Mouse (Mus musculus) CH12.LX (cell line): ENCODE results near the gene Pskh1. TPM values are rescaled to one million over a fixed set of nuclear protein-coding genes. Genes with fewer than 3 reads are reported as not detected.

Source experiments
- DNase-seq: peaks from one replicate; pipeline ENCODE4 v3.0.0-alpha.2; 2013; ENCODE audit errors: extremely low read depth
- H3K27ac ChIP-seq: 2 replicates; pipeline ENCODE4 v1.5.1; 2012; ENCODE audit warnings: low read depth, mild to moderate bottlenecking, control low read depth, moderate library complexity; ENCODE audit not compliant: insufficient read depth
- H3K27me3 ChIP-seq: replicated peaks from 2 replicates; pipeline ENCODE3; 2012; ENCODE audit warnings: inconsistent platforms
- H3K36me3 ChIP-seq, 2 experiments: replicated peaks in 1 of 2; 2 replicates each; pipeline versions ENCODE3 to v1.6.1; 2012; ENCODE audit warnings: inconsistent platforms in 1 of 2, low read length in 1 of 2, mild to moderate bottlenecking in 1 of 2, mixed read lengths in 1 of 2, moderate library complexity in 1 of 2; ENCODE audit not compliant: control insufficient read depth in 1 of 2, insufficient read depth in 1 of 2
- H3K4me1 ChIP-seq, 2 experiments: 2 replicates each; pipeline ENCODE4 v1.6.1; 2012; ENCODE audit warnings: inconsistent platforms in 1 of 2, moderate library complexity in 1 of 2; ENCODE audit not compliant: insufficient read depth in 2 of 2, control insufficient read depth in 1 of 2
- H3K4me2 ChIP-seq: 2 replicates; pipeline ENCODE4 v1.6.1; 2012; ENCODE audit warnings: low read depth, mild to moderate bottlenecking, control low read depth; ENCODE audit not compliant: poor library complexity, insufficient read depth, severe bottlenecking
- H3K4me3 ChIP-seq, 3 experiments: fragments of 150-350 bp in 1 of 3; sonication (generic) in 1 of 3; replicated peaks in 1 of 3; 2 replicates each; pipeline versions ENCODE3 to v1.5.1; 2011 to 2012; ENCODE audit warnings: low read depth in 2 of 3, low read length in 2 of 3, mild to moderate bottlenecking in 2 of 3, moderate library complexity in 2 of 3, control low read depth in 1 of 3, improper control_type of control experiment in 1 of 3, inconsistent platforms in 1 of 3, mixed read lengths in 1 of 3; ENCODE audit not compliant: poor library complexity in 1 of 3
- H3K79me2 ChIP-seq: replicated peaks from 2 replicates; pipeline ENCODE4 v1.6.1; 2012; ENCODE audit warnings: mild to moderate bottlenecking, moderate library complexity; ENCODE audit not compliant: control insufficient read depth, poor library complexity, insufficient read depth, severe bottlenecking; ENCODE audit errors: extremely low read depth
- H3K9ac ChIP-seq: 2 replicates; pipeline ENCODE4 v1.6.1; 2012; ENCODE audit warnings: low read depth, mild to moderate bottlenecking, control low read depth, moderate library complexity; ENCODE audit not compliant: insufficient read depth
- H3K9me3 ChIP-seq: replicated peaks from 2 replicates; pipeline ENCODE3; 2012; ENCODE audit warnings: low read length, inconsistent platforms, mixed read lengths
- BHLHE40 ChIP-seq: IDR thresholded peaks from 2 replicates; pipeline ENCODE4 v1.6.1; 2011; ENCODE audit warnings: mild to moderate bottlenecking, low read depth, low read length, improper control_type of control experiment
- CTCF ChIP-seq, 2 experiments: IDR thresholded peaks in 1 of 2; conservative IDR thresholded peaks in 1 of 2; 2 replicates each; pipeline ENCODE4 v1.5.1; 2011 to 2012; ENCODE audit warnings: low read depth in 2 of 2, low read length in 2 of 2, improper control_type of control experiment in 1 of 2, inconsistent platforms in 1 of 2, mild to moderate bottlenecking in 1 of 2, moderate library complexity in 1 of 2
- E2F4 ChIP-seq: IDR thresholded peaks from 2 replicates; pipeline ENCODE4 v1.6.1; 2011; ENCODE audit warnings: low read depth, low read length, improper control_type of control experiment; ENCODE audit not compliant: insufficient replicate concordance
- ELF1 ChIP-seq: IDR thresholded peaks from 2 replicates; pipeline ENCODE4 v1.6.1; 2014; ENCODE audit warnings: low read depth, mild to moderate bottlenecking, inconsistent platforms, low read length, improper control_type of control experiment
- JUN ChIP-seq: IDR thresholded peaks from 2 replicates; pipeline ENCODE4 v1.6.1; 2011; ENCODE audit warnings: low read depth, mild to moderate bottlenecking, low read length, improper control_type of control experiment, moderate library complexity; ENCODE audit not compliant: insufficient read depth
- JUND ChIP-seq: conservative IDR thresholded peaks from 2 replicates; pipeline ENCODE4 v1.6.1; 2011; ENCODE audit warnings: low read depth, low read length, improper control_type of control experiment
- KAT2A ChIP-seq: IDR thresholded peaks from 2 replicates; pipeline ENCODE4 v1.6.1; 2012; ENCODE audit warnings: low read length, improper control_type of control experiment, inconsistent platforms; ENCODE audit not compliant: insufficient replicate concordance
- MAX ChIP-seq: IDR thresholded peaks from 2 replicates; pipeline ENCODE4 v1.6.1; 2011; ENCODE audit warnings: low read length, improper control_type of control experiment
- MAZ ChIP-seq: IDR thresholded peaks from 2 replicates; pipeline ENCODE4 v1.6.1; 2012; ENCODE audit warnings: low read depth, mild to moderate bottlenecking, inconsistent platforms, low read length, improper control_type of control experiment, moderate library complexity
- MXI1 ChIP-seq: IDR thresholded peaks from 2 replicates; pipeline ENCODE4 v1.6.1; 2011; ENCODE audit warnings: mild to moderate bottlenecking, low read depth, low read length, improper control_type of control experiment
- MYC ChIP-seq: IDR thresholded peaks from 2 replicates; pipeline ENCODE4 v1.6.1; 2011; ENCODE audit warnings: low read depth, mild to moderate bottlenecking, improper control_type of control experiment, low read length
- RAD21 ChIP-seq: IDR thresholded peaks from 2 replicates; pipeline ENCODE4 v1.6.1; 2011; ENCODE audit warnings: low read depth, mild to moderate bottlenecking, low read length, improper control_type of control experiment, moderate library complexity
- RCOR1 ChIP-seq: conservative IDR thresholded peaks from 2 replicates; pipeline ENCODE4 v1.6.1; 2012; ENCODE audit warnings: low read depth, mild to moderate bottlenecking, inconsistent platforms, low read length, improper control_type of control experiment
- SIN3A ChIP-seq: IDR thresholded peaks from 2 replicates; pipeline ENCODE4 v1.6.1; 2012; ENCODE audit warnings: low read length, improper control_type of control experiment, inconsistent platforms
- SMC3 ChIP-seq: IDR thresholded peaks from 2 replicates; pipeline ENCODE4 v1.6.1; 2011; ENCODE audit warnings: low read depth, low read length, improper control_type of control experiment
- TCF12 ChIP-seq: IDR thresholded peaks from 2 replicates; pipeline ENCODE4 v1.6.1; 2014; ENCODE audit warnings: low read depth, mild to moderate bottlenecking, inconsistent platforms, low read length, improper control_type of control experiment
- UBTF ChIP-seq: IDR thresholded peaks from 2 replicates; pipeline ENCODE4 v1.6.1; 2012; ENCODE audit warnings: low read depth, mild to moderate bottlenecking, inconsistent platforms, low read length, improper control_type of control experiment, moderate library complexity
- USF1 ChIP-seq: IDR thresholded peaks from 2 replicates; pipeline ENCODE4 v1.6.1; 2014; ENCODE audit warnings: low read depth, mild to moderate bottlenecking, inconsistent platforms, low read length, improper control_type of control experiment
- USF2 ChIP-seq: conservative IDR thresholded peaks from 2 replicates; pipeline ENCODE4 v1.6.1; 2011; ENCODE audit warnings: low read depth, low read length, improper control_type of control experiment
- ZKSCAN1 ChIP-seq: IDR thresholded peaks from 2 replicates; pipeline ENCODE4 v1.6.1; 2012; ENCODE audit warnings: low read depth, inconsistent platforms, low read length, improper control_type of control experiment, borderline replicate concordance
- ZMIZ1 ChIP-seq: IDR thresholded peaks from 2 replicates; pipeline ENCODE4 v1.6.1; 2012; ENCODE audit warnings: low read depth, mild to moderate bottlenecking, inconsistent platforms, low read length, improper control_type of control experiment
- dilution Hi-C: fragments of 300-500 bp; cut with MboI; formaldehyde crosslinking; loops from 2 replicates; pipeline ENCODE4 v1.14.3; 2020; ENCODE audit warnings: low sequenced_read_pairs; ENCODE audit not compliant: extremely low pct_unique_long_range_greater_than_20kb, extremely low pct_ligation_motif_present
- in situ Hi-C: fragments of 300-500 bp; cut with MboI; formaldehyde crosslinking; loops from 3 replicates; pipeline ENCODE4 v1.14.3; 2019; ENCODE audit warnings: low sequenced_read_pairs, low pct_ligation_motif_present, low pct_unique_long_range_greater_than_20kb, mixed read lengths
- polyA plus RNA-seq: library from polyadenylated mRNA; unstranded; fragments of >175 nt; gene quantifications from 2 replicates; pipeline ENCODE4 v1.2.1, GENCODE M21; 2012; ENCODE audit warnings: low read depth; ENCODE audit not compliant: insufficient read length
- total RNA-seq, 2 experiments: library from RNA; depleted of rRNA; stranded (reverse); fragments of 300-350 nt in 1 of 2; fragments of >200 nt in 1 of 2; gene quantifications; 2 replicates each; pipeline ENCODE4 v1.2.3; 2012 to 2014

Pskh1 gene
- total and polyA plus RNA-seq, 3 experiments, result 11.0 to 12.9 (median 12.3) TPM

- no peak for TF ChIP-seq ZKSCAN1
Measured at GRCm38 (mm10) chr8:105937496-105938305, 37.5 kb downstream of the Pskh1 start (continued).

DNA sequence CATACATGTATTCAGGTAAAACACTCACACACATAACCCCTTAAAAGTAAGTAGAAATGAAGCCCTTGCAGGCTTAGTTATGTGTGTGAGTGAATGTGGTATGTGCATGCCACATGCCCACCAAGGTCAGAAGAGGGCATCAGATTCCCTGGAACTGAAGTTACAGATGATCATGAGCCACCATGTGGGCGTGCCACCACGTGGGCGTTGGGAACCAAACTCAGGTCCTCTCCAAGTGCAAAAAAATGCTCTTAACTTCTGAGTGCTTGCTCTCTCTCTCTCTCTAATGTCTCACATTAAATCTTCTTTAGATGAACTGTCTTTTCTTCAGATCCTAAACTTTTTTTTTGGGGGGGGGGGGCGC lies 38.0 kb downstream of the Pskh1 start, which contains the start of gene Psmb10:
Gene Psmb10 (minus strand): TSS at position 139 of the 364 bp plus-strand sequence.
- Histone ChIP-seq H3K36me3 (peaks cover 9 to 51% of the 10 kb centered on the region in 2 experiments), H3K27ac (peak within 1 kb of the TSS; percentile 67), H3K4me1 (peaks cover 3 to 29% of the 10 kb centered on the region in 2 experiments; a peak in 3 of 4 replicates), H3K79me2 (no peaks in the 10 kb centered on the region), H3K9me3 (no peaks in the 10 kb centered on the region), H3K27me3 (no peaks in the 10 kb centered on the region), H3K4me3 (peak within 1 kb of the TSS; percentile 85 to 96 (median 92)), H3K9ac (peak within 1 kb of the TSS; percentile 64), H3K4me2 (peak within 1 kb of the TSS; percentile 70)
- peak; percentile 57 for DNase-seq
- dilution Hi-C loops, result no loop called here
- TF ChIP-seq USF1 (peak; percentile 30), SIN3A (0 out of 2 replicates have a peak, but pooled peaks have one; percentile 7), JUN (no peak), ELF1 (no peak), JUND (no peak), KAT2A (no peak), ZMIZ1 (no peak), E2F4 (no peak), BHLHE40 (no peak), RAD21 (peak; percentile 24), MAZ (no peak), UBTF (0 out of 2 replicates have a peak, but pooled peaks have one; percentile 3), USF2 (peak; percentile 17; the same call in 1 of the 2 replicates), CTCF (conservative IDR thresholded peaks at IDR 0.05 in 1 of 2, IDR thresholded peaks at IDR 0.05 in 1 of 2; ENCODE audit: low read depth in 2 of 2, low read length in 2 of 2) (peak in 1 of 2 experiments; percentile 41; a peak in 2 of 4 replicates), RCOR1 (no peak), TCF12 (no peak), SMC3 (peak; percentile 12; the same call in 1 of the 2 replicates), MYC (peak; percentile 96), MAX (peak; percentile 85), MXI1 (peak; percentile 99)
- in situ Hi-C loops, result loop anchor here (5.0 kb wide), 1 partner anchor 46 kb away; the partner anchor contains the start of gene Nrn1l
